13 mouse cellular contexts compared by ENCODE assay signal in the genomic region with DNA sequence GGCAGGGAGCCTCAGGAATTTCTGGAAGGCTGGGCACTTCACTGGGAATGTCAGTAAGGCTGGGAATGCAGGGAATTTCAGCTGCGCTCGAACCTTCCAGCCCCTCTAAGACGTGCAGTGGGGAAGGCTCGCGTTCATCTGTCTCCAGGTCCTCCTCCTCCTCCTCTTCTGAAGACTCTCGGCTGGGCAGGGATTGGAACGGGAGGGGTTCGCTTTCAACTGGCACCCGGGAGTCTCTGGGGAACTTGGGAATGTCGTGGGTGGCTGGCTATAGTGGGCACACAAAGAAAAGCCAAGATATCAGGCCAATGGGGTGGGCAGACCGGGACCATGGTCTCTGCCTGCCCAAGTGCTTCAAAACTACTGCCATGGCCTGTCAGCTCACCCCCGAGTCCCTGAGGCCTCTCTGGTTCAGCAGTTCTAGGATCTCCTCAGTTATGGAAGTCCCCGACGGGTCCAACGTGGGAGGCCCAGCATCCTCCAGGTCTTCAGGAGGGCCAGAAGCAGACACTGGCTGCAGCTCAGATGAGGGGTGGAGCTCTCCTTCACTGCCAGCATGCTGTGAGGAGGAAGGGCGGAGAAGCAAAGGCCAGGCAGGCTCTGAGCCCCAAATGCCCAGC.
"Had no signal": no experiment of that assay in that cellular context is flagged by ENCODE, and none has a peak within 500 bp of the region (broad histone marks: within the 10 kb centered on the region; RNA-seq: fewer than 3 reads in every experiment).

No protein-coding gene starts in this region.

- H3K4me3 ChIP-seq: kidney, embryonic 15.5 days; layer of hippocampus, adult 2 months; liver, embryonic 13.5 days; stomach, embryonic 15.5 days had no signal

- DNase-seq: kidney, adult 8-10 months; layer of hippocampus, adult 9-11 months; liver, embryonic 13.5 days; lung, adult 2 months; lung, postnatal 14 days; lung, postnatal 4 days; midbrain, embryonic 14.5 days; spleen, adult 18-20 months; thymus, postnatal 25 days had no signal

- H3K27me3 ChIP-seq: kidney, embryonic 15.5 days; liver, embryonic 13.5 days; stomach, embryonic 15.5 days had no signal

- H3K9me3 ChIP-seq: kidney, embryonic 15.5 days; liver, embryonic 13.5 days; stomach, embryonic 15.5 days had no signal

- H3K4me2 ChIP-seq: kidney, embryonic 15.5 days; liver, embryonic 13.5 days; midbrain, embryonic 11.5 days; stomach, embryonic 15.5 days had no signal

- H3K9ac ChIP-seq: kidney, embryonic 15.5 days; liver, embryonic 13.5 days; stomach, embryonic 15.5 days had no signal

- H3K27ac ChIP-seq: kidney, embryonic 15.5 days; layer of hippocampus, adult 2 months; liver, embryonic 13.5 days; stomach, embryonic 15.5 days had no signal
